Mouse (Mus musculus): ENCODE data around the gene Ctnna2.

- TF ChIP-seq CTCF (IDR thresholded peaks at IDR 0.05; ENCODE audit: low read depth) (no peak), EP300 (IDR thresholded peaks at IDR 0.05; ENCODE audit: low read depth) (no peak)
Measured at GRCm38 (mm10) chr6:77724952-77725299, 254.6 kb downstream of the Ctnna2 start.
